Mouse (Mus musculus) erythroblast, adult 5-6 weeks (primary cell): Measurements from ENCODE around the gene Parva. TPM values are rescaled to one million over a fixed set of nuclear protein-coding genes. Genes with fewer than 3 reads are reported as not detected.

Experiments used
- ATAC-seq: replicated peaks from 2 replicates; pipeline ENCODE4 v1.8.0; 2016; ENCODE audit warnings: moderate number of reproducible peaks, mild to moderate bottlenecking, moderate TSS enrichment, inconsistent platforms; ENCODE audit not compliant: poor library complexity, low FRiP score, severe bottlenecking
- total RNA-seq, 2 experiments: library from RNA; stranded (forward) in 1 of 2; stranded (reverse) in 1 of 2; fragments of 150-400 nt in 1 of 2; fragments of 200-764, 138-1000 nt in 1 of 2; gene quantifications; 2 replicates each; pipeline versions ENCODE4 v1.2.3 to v1.2.4; 2015 to 2017; ENCODE audit warnings: low replicate concordance in 2 of 2

Gene Parva
- total RNA-seq (2015; ENCODE audit: low replicate concordance) (not detected in 2 replicates), total RNA-seq (2017; ENCODE audit: low replicate concordance) (not detected in 2 replicates)

GRCm38 (mm10) chr7:112427357-112428157 lies at the start of gene Parva:
Parva (plus strand) TSS chr7:112427505.
- no peak for ATAC-seq

- no peak for ATAC-seq
These were observed 49.2 kb upstream of the Parva start for GRCm38 (mm10) chr7:112378056-112378455.

DNA sequence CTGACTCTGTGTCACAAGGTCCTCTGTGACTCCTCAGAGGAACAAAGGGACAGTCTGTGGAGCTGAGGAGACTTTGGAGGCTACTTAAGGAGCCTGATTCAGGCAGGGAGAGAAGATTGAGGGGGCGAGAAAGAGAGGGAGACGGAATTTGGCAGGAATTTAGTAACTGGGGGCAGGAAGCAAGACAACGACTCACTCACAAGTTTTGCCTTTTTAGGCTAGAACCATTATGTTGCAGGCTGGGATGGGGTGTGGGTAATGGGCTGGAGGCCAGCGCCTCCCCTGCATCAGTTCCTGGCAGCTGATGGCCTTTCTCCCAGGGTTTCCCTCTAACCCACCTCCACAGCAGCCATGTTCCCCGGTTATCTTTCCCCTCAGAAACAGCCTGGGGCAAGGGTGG lies 48.8 kb upstream of the Parva start:
- ATAC-seq = no peak

DNA sequence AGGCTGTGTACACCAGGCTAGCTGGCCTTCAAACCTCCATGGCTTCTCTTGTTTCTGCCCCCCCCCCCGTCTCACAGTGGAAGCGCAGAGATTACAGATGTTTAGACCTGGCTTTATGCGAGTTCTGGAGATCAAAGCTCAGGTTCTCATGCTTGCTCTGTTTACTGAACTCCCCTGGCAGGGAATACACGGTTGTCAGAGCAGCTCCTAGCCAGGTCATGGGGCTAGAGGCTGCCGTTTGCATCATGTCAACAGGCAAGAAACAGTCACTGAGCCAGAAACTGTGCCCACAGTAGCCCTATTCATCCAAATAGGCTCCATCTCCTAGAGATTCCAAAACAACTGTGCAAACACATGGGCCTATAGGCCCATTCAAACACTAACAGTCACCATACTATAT lies 40.8 kb upstream of the Parva start:
- ATAC-seq = no peak

GRCm38 (mm10) chr7:112387876-112388275 lies 39.4 kb upstream of the Parva start:
- ATAC-seq = no peak

DNA sequence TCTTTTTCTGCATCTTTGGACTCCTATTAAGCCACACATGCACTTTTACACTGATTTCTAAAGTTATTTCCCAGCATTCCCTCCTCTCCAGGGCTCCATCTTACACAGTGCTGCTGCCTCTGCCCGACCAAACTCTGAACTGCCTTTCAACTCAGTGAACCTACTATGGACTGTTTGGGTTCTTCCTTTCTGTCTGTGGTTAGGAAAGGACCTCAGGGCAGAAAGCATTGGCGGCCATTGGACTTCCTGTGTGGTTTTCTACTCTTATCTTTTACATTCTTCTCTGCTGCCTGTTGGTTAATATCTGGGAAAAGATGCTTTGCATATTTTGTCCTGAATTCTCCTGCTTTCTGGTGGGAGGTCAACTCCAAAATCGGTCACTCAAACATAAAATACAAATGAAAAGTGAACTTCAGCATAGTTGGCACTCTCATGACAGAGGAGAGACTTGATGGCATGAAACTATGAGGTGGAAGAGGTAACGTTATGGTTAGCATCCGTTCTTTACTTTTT lies 38.9 kb upstream of the Parva start:
- no peak for ATAC-seq

DNA sequence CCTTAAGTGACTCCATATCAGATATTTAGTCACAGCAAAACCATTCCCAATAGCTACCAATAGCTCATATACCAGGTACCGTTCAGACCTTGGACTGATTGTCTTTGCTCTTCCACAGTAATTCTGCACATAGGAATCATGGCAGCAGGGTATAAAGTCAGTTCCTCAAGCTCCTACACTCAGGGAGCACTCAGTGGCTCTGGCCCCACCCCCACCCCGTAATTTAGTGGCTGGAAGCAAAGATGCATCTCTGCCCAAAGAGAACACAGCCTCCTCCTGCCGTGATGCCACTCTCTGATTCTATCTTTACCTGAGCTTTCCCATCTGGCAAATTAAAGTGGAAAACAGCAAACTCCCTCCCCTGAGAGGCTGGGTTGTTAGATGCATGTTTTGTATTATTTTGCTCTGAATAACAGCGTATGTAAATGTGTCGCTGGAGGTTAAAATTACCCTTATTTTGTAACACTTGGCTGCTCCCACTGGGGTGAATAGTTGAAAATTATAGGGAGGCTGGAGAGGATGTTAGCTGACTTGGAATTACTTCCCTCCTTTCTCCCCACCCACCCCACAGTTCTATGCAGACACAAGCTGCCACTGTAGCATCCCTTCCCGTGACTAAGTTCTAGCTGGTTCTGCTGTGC lies 37.6 kb upstream of the Parva start:
- ATAC-seq = no peak

- no peak for ATAC-seq
These were observed 36.9 kb upstream of the Parva start for GRCm38 (mm10) chr7:112390252-112390936.

DNA sequence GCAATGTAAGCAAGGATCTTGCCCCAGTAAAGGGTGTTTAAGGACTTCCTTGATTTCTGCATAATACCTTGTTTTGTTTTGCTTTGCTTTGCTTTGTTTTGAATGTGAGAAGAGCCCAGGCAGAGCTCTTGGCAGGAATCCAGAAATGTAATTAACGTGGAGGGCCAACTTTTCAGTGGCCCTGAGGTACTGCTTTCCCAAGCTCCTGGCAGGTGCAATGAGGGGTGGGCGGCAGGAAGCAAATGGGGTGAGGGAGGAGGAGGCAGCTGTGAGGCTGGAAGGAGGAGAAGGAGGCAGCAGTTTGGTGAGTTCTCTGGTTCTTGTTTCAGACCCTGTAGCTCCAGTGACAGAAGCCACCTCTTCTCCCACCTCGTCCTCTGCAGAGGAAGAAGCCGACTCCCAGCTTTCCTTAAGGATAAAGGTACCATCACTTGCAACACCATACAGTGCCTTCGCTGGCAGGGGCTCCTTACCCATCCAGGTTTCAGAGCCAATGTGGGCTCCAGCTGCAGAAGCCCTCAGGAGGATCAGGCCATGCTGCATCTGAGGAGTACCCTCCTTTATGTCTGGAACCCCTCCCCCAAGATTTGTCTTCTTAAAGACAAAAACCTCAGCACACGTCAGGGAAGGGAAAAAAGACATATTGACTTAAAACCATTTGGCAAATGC lies 36.2 kb upstream of the Parva start:
- no peak for ATAC-seq

DNA sequence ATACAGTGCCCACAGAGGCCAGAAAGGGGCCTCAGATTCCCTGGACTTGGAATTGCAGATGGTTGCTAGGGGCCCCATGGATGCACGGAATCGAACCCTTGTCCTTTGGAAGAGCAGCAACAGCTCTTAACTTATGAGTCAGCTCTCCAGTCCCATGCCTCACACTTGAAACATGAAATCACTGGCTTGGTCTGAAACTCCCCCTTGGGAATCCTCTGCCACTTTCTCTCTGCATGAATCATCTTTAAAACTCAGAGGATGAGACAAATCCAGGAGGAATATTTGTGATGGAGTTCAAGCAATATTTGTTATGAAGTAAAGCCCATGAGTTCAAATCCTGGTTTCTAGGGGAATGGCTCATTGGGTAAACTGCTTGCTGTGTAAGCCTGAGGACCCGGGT lies 29.5 kb upstream of the Parva start:
- ATAC-seq = no peak

DNA sequence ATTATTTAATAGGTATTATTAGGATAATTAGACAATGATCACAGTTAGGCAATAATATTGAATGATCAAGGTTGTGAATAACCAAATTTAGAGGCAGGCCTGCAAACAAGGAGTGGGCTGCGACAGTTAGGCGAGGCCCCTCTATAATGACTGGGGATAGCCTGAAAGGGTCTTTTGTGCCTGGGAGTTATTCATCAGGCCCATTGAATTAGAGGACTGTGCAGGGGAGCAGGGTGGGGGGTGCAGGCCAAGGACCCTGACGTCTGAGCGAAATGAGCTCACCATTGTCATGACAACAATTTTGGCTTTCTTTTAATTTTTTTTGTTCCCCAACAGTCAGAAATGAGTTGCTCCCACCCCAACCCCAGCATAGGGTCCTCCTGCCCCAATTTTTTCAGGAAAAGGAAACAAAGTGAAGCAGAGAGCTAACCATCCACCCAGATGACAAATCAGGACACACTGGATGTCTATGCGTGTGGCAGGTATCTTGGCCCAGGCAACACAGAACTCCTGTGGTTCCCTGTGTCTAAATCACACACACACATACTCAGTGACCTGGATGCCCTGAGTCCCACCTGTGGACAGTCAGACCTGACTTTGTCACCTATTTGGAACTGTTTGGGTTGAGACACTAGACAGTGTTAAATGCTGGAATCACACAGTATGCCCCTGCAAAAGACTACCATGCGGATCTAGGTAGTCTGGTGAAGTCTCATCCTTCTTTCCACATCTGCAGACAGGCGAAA lies 27.7 kb upstream of the Parva start:
- no peak for ATAC-seq

GRCm38 (mm10) chr7:112400175-112400574 lies 27.1 kb upstream of the Parva start:
- peak; percentile 70; the same call in 1 of the 2 replicates for ATAC-seq

- no peak for ATAC-seq
These were observed 22.2 kb upstream of the Parva start for GRCm38 (mm10) chr7:112405061-112405460.

- ATAC-seq = no peak
These were observed 21.7 kb upstream of the Parva start for GRCm38 (mm10) chr7:112405578-112405977.

GRCm38 (mm10) chr7:112407597-112407996 lies 19.7 kb upstream of the Parva start:
- ATAC-seq = no peak

GRCm38 (mm10) chr7:112409991-112410390 lies 17.3 kb upstream of the Parva start:
- ATAC-seq = no peak

GRCm38 (mm10) chr7:112413286-112413685 lies 14.0 kb upstream of the Parva start:
- ATAC-seq = no peak

- ATAC-seq = no peak
These were observed 11.2 kb upstream of the Parva start for GRCm38 (mm10) chr7:112416058-112416526.
